Mouse (Mus musculus) myocyte (in vitro differentiated cells): ENCODE data around the gene Grhl3.

ENCODE experiments used
- MAX ChIP-seq: IDR thresholded peaks from one replicate; pipeline ENCODE4 v1.6.1; 2011; ENCODE audit warnings: low read depth, mild to moderate bottlenecking, control low read depth
- MYOG ChIP-seq, 3 experiments: IDR thresholded peaks; one replicate each; pipeline ENCODE4 v1.6.1; 2011; ENCODE audit warnings: control low read depth in 2 of 3, low read depth in 2 of 3, mild to moderate bottlenecking in 2 of 3; ENCODE audit not compliant: insufficient read length in 2 of 3, control insufficient read depth in 1 of 3, insufficient read depth in 1 of 3
- POLR2A ChIP-seq: IDR thresholded peaks from one replicate; pipeline ENCODE4 v1.6.1; 2011; ENCODE audit warnings: low read depth, mild to moderate bottlenecking, control low read depth, moderate library complexity; ENCODE audit not compliant: insufficient read length
- POLR2AphosphoS2 ChIP-seq: IDR thresholded peaks from one replicate; pipeline ENCODE4 v1.6.1; 2011; ENCODE audit warnings: low read depth, control low read depth; ENCODE audit not compliant: insufficient read length
- REST ChIP-seq: IDR thresholded peaks from one replicate; pipeline ENCODE4 v1.6.1; 2011; ENCODE audit warnings: mild to moderate bottlenecking, control low read depth, moderate library complexity; ENCODE audit not compliant: insufficient read depth, insufficient read length
- TCF12 ChIP-seq: IDR thresholded peaks from one replicate; pipeline ENCODE4 v1.6.1; 2011; ENCODE audit warnings: mild to moderate bottlenecking, control low read depth; ENCODE audit not compliant: poor library complexity, insufficient read depth, severe bottlenecking
- USF1 ChIP-seq: IDR thresholded peaks from one replicate; pipeline ENCODE4 v1.6.1; 2011; ENCODE audit warnings: low read depth, mild to moderate bottlenecking, control low read depth, moderate library complexity

- TF ChIP-seq REST (no peak), MYOG (IDR thresholded peaks at IDR 0.05; ENCODE audit: control insufficient read depth in 1 of 3, insufficient read depth in 1 of 3, insufficient read length in 2 of 3, low read depth in 2 of 3) (no peak), POLR2A (no peak), TCF12 (no peak), USF1 (no peak), MAX (no peak), POLR2AphosphoS2 (no peak)
Measured at GRCm38 (mm10) chr4:135598998-135599397, 25.6 kb upstream of the Grhl3 start.
